Mouse (Mus musculus) 416B (cell line): ENCODE measurements around the gene Ccpg1os.

Source experiments
- DNase-seq: peaks from one replicate; pipeline ENCODE4 v3.0.0; 2011; ENCODE audit warnings: low read depth

Gene Ccpg1os

GRCm38 (mm10) chr9:72985250-72986220 is at the start of gene Ccpg1os, which contains the start of gene Ccpg1:
TSS of gene Ccpg1os (minus strand) at chr9:72985382.
TSS of gene Ccpg1 (plus strand) at chr9:72985429.
- DNase-seq = peak; percentile 98

- DNase-seq = no peak
Measured at GRCm38 (mm10) chr9:73033406-73033805, 48.2 kb upstream of the Ccpg1os start.

- no peak for DNase-seq
Measured at GRCm38 (mm10) chr9:73031421-73031820, 46.2 kb upstream of the Ccpg1os start.

- DNase-seq = peak; percentile 50
Measured at GRCm38 (mm10) chr9:73030443-73030842, 45.3 kb upstream of the Ccpg1os start.

GRCm38 (mm10) chr9:73025818-73026636 is 40.8 kb upstream of the Ccpg1os start:
- DNase-seq = no peak

GRCm38 (mm10) chr9:73020566-73021097 is 35.5 kb upstream of the Ccpg1os start:
- DNase-seq = no peak

GRCm38 (mm10) chr9:73019841-73020240 is 34.7 kb upstream of the Ccpg1os start:
- no peak for DNase-seq

- DNase-seq = no peak
Measured at GRCm38 (mm10) chr9:73014724-73015123, 29.5 kb upstream of the Ccpg1os start.

- no peak for DNase-seq
Measured at GRCm38 (mm10) chr9:73012629-73013028, 27.4 kb upstream of the Ccpg1os start.

- DNase-seq = peak; percentile 49
Measured at GRCm38 (mm10) chr9:73008384-73008783, 23.2 kb upstream of the Ccpg1os start.

GRCm38 (mm10) chr9:73006175-73006574 is 21.0 kb upstream of the Ccpg1os start:
- DNase-seq = peak; percentile 26

GRCm38 (mm10) chr9:73005106-73005505 is 19.9 kb upstream of the Ccpg1os start:
- DNase-seq = no peak

GRCm38 (mm10) chr9:73004076-73004475 is 18.9 kb upstream of the Ccpg1os start:
- no peak for DNase-seq

GRCm38 (mm10) chr9:73002177-73002576 is 17.0 kb upstream of the Ccpg1os start:
- no peak for DNase-seq

- DNase-seq = no peak
Measured at GRCm38 (mm10) chr9:73001314-73002011, 16.3 kb upstream of the Ccpg1os start.

- DNase-seq = peak; percentile 32
Measured at GRCm38 (mm10) chr9:73000487-73000886, 15.3 kb upstream of the Ccpg1os start.

GRCm38 (mm10) chr9:72996806-72997205 is 11.6 kb upstream of the Ccpg1os start:
- no peak for DNase-seq

GRCm38 (mm10) chr9:72996167-72996566 is 11.0 kb upstream of the Ccpg1os start:
- no peak for DNase-seq

GRCm38 (mm10) chr9:72992576-72992975 is 7.4 kb upstream of the Ccpg1os start:
- DNase-seq = no peak

- peak; percentile 70 for DNase-seq
Measured at GRCm38 (mm10) chr9:72991420-72991819, 6.2 kb upstream of the Ccpg1os start.

- no peak for DNase-seq
Measured at GRCm38 (mm10) chr9:72988706-72989105, 3.5 kb upstream of the Ccpg1os start.

- no peak for DNase-seq
Measured at GRCm38 (mm10) chr9:72987703-72988102, 2.5 kb upstream of the Ccpg1os start.
